Mouse (Mus musculus): ENCODE measurements around the gene Cpne6. TPM values are rescaled to one million over a fixed set of nuclear protein-coding genes. Genes with fewer than 3 reads are reported as not detected.

Gene Cpne6
- total RNA-seq, 2 experiments from 2014 or later, result 209 to 225 TPM

GRCm38 (mm10) chr14:55557587-55557986, 47.3 kb downstream of the Cpne6 start:
- no peak for TF ChIP-seq CTCF (IDR thresholded peaks at IDR 0.05)
- no peak for DNase-seq (ENCODE audit: extremely low spot score in 1 of 2, low spot score in 2 of 2)
- Histone ChIP-seq H3K4me3 (no peak overlapping the region), H3K27ac (no peak overlapping the region)
- intact Hi-C loops (cut with DNase I), result loop anchor here (1.0 to 2.0 kb wide), 2 partner anchors 17 to 60 kb away; partner anchors contain the start of gene Pck2

GRCm38 (mm10) chr14:55558740-55559448, 48.6 kb downstream of the Cpne6 start:
- intact Hi-C loops (cut with DNase I), result no loop called here
- peak overlapping the region; percentile 97 for H3K27ac ChIP-seq

GRCm38 (mm10) chr14:55559799-55560201, 49.6 kb downstream of the Cpne6 start, which contains the start of gene Dcaf11:
Gene Dcaf11, plus strand, starts transcription at chr14:55560006.
- intact Hi-C loops (cut with DNase I), result loop anchor here (1.0 kb wide), 1 partner anchor 32 kb away; the partner anchor contains the start of genes Psme2 and Rnf31
- H3K27ac ChIP-seq, result peak within 1 kb of the TSS; percentile 97
- peak; percentile 83 to 86 for DNase-seq (ENCODE audit: extremely low spot score in 1 of 2, low spot score in 2 of 2)
- no peak; the same call in 1 of the 2 replicates for TF ChIP-seq CTCF (IDR thresholded peaks at IDR 0.05)
- peak within 1 kb of the TSS; percentile 59 for H3K4me3 ChIP-seq

More at GRCm38 (mm10) chr14:55558740-55559448, 48.6 kb downstream of the Cpne6 start:
- peak overlapping the region; percentile 59 for H3K4me3 ChIP-seq
- DNase-seq (ENCODE audit: extremely low spot score in 1 of 2, low spot score in 2 of 2), result no peak
- no peak; the same call in 1 of the 2 replicates for TF ChIP-seq CTCF (IDR thresholded peaks at IDR 0.05)

GRCm38 (mm10) chr14:55560202-55561073, 50.2 kb downstream of the Cpne6 start, which contains the start of gene A730061H03Rik:
Gene A730061H03Rik, minus strand, starts transcription at chr14:55560406.
- intact Hi-C loops (cut with DNase I), result loop anchor here (1.0 kb wide), 1 partner anchor 31 kb away; the partner anchor contains the start of genes Psme2 and Rnf31
- DNase-seq (ENCODE audit: extremely low spot score in 1 of 2, low spot score in 2 of 2), result peak; percentile 97
- Histone ChIP-seq H3K4me3 (peak within 1 kb of the TSS; percentile 59), H3K27ac (peak within 1 kb of the TSS; percentile 97)
- TF ChIP-seq CTCF (IDR thresholded peaks at IDR 0.05), result peak; percentile 9

- no peak for DNase-seq (ENCODE audit: extremely low spot score in 1 of 2, low spot score in 2 of 2)
- no peak overlapping the region for H3K27ac ChIP-seq
- intact Hi-C loops (cut with DNase I), result no loop called here
- no peak for TF ChIP-seq CTCF (IDR thresholded peaks at IDR 0.05)
- H3K4me3 ChIP-seq, result no peak overlapping the region
These were observed 51.6 kb downstream of the Cpne6 start for GRCm38 (mm10) chr14:55561860-55562259.

GRCm38 (mm10) chr14:55563249-55563648, 53.0 kb downstream of the Cpne6 start:
- intact Hi-C loops (cut with DNase I), result no loop called here
- DNase-seq (ENCODE audit: extremely low spot score in 1 of 2, low spot score in 2 of 2), result no peak
- no peak for TF ChIP-seq CTCF (IDR thresholded peaks at IDR 0.05)
- no peak overlapping the region for H3K27ac ChIP-seq
- H3K4me3 ChIP-seq, result no peak overlapping the region

GRCm38 (mm10) chr14:55565748-55566147, 55.5 kb downstream of the Cpne6 start:
- DNase-seq (ENCODE audit: extremely low spot score in 1 of 2, low spot score in 2 of 2), result no peak
- no peak overlapping the region for H3K4me3 ChIP-seq
- intact Hi-C loops (cut with DNase I), result no loop called here
- TF ChIP-seq CTCF (IDR thresholded peaks at IDR 0.05), result no peak; the same call in none of the 2 replicates
- no peak overlapping the region for H3K27ac ChIP-seq

Other genes starting within 250 kb of the Cpne6 start
- gene Dhrs4, start 31.7 kb upstream of the Cpne6 start, total RNA-seq (2021), result 10 to 100 TPM; 16.8 to 20.4 TPM
- 10 to 100 TPM; 48.6 to 55.8 TPM for gene Carmil3, start 19.8 kb upstream of the Cpne6 start, total RNA-seq (2021)
- under 1 TPM; 0.29 to 0.84 TPM for gene Nrl, start 14.5 kb downstream of the Cpne6 start, total RNA-seq (2021)
- 10 to 100 TPM; 31.1 to 36.0 TPM for gene Pck2, start 29.8 kb downstream of the Cpne6 start, total RNA-seq (2021)
- gene Dcaf11, start 49.6 kb downstream of the Cpne6 start, total RNA-seq (2021), result 10 to 100 TPM; 76.8 to 80.8 TPM
- 1 to 10 TPM in 1 of 2 experiments, under 1 TPM in 1; 0.86 to 1.8 TPM for gene A730061H03Rik, start 50.0 kb downstream of the Cpne6 start, total RNA-seq (2021)
- gene Fitm1, start 65.2 kb downstream of the Cpne6 start, total RNA-seq (2021), result not detected
- 10 to 100 TPM; 46.8 to 51.6 TPM for gene Psme1, start 67.7 kb downstream of the Cpne6 start, total RNA-seq (2021)
- gene Emc9, start 74.9 kb downstream of the Cpne6 start, total RNA-seq (2021), result 10 to 100 TPM; 49.8 to 50.3 TPM
- gene Psme2, start 80.7 kb downstream of the Cpne6 start, total RNA-seq (2021), result 10 to 100 TPM; 46.0 to 60.3 TPM
- 10 to 100 TPM; 40.9 to 43.4 TPM for gene Rnf31, start 81.3 kb downstream of the Cpne6 start, total RNA-seq (2021)
- 10 to 100 TPM; 13.0 to 16.4 TPM for gene Irf9, start 93.1 kb downstream of the Cpne6 start, total RNA-seq (2021)
- gene Rec8, start 107.6 kb downstream of the Cpne6 start, total RNA-seq (2021), result 1 to 10 TPM; 2.7 to 2.8 TPM
- gene Ipo4, start 125.5 kb downstream of the Cpne6 start, total RNA-seq (2021), result 100 to 1,000 TPM; 118 to 130 TPM
- 1 to 10 TPM; 3.5 to 6.1 TPM for gene Gm49378, start 127.5 kb downstream of the Cpne6 start, total RNA-seq (2021)
- 10 to 100 TPM; 37.8 to 41.0 TPM for gene Tm9sf1, start 133.4 kb downstream of the Cpne6 start, total RNA-seq (2021)
- gene Tssk4, start 139.7 kb downstream of the Cpne6 start, total RNA-seq (2021), result 1 to 10 TPM in 1 of 2 experiments, under 1 TPM in 1; 0.91 to 1.2 TPM
- gene Mdp1, start 150.1 kb downstream of the Cpne6 start, total RNA-seq (2021), result 10 to 100 TPM; 40.6 to 41.6 TPM
- 10 to 100 TPM; 21.1 to 23.2 TPM for gene Gmpr2, start 161.5 kb downstream of the Cpne6 start, total RNA-seq (2021)
- gene Nedd8, start 161.7 kb downstream of the Cpne6 start, total RNA-seq (2021), result 100 to 1,000 TPM; 294 to 309 TPM
- gene Tinf2, start 171.4 kb downstream of the Cpne6 start, total RNA-seq (2021), result 10 to 100 TPM; 14.1 to 16.3 TPM
- gene Tgm1, start 203.5 kb downstream of the Cpne6 start, total RNA-seq (2021), result not detected
- 10 to 100 TPM; 50.2 to 51.3 TPM for gene Rabggta, start 211.8 kb downstream of the Cpne6 start, total RNA-seq (2021)
- 10 to 100 TPM; 76.5 to 88.8 TPM for gene Dhrs1, start 235.2 kb downstream of the Cpne6 start, total RNA-seq (2021)
- gene Nop9, start 235.2 kb downstream of the Cpne6 start, total RNA-seq (2021), result 10 to 100 TPM in 1 of 2 experiments, 1 to 10 TPM in 1; 9.6 to 12.9 TPM
- 1 to 10 TPM; 2.5 to 2.7 TPM for gene Cideb, start 248.0 kb downstream of the Cpne6 start, total RNA-seq (2021)

All from left cerebral cortex, adult 2 months (tissue).